Mouse (Mus musculus) thymus, adult 18-20 months (tissue): ENCODE measurements around the gene Prdm9.

ENCODE experiments used
- DNase-seq, 2 experiments: peaks; one replicate each; pipeline ENCODE4 v3.0.0; 2022; ENCODE audit warnings: mixed read lengths in 2 of 2

Prdm9 gene

GRCm38 (mm10) chr17:15526986-15527810 is 37.0 kb downstream of the Prdm9 start, which contains the start of gene Pdcd2:
Pdcd2 (minus strand) TSS chr17:15527301.
- peak; percentile 92 to 93 for DNase-seq

GRCm38 (mm10) chr17:15526304-15526703 is 37.9 kb downstream of the Prdm9 start:
- DNase-seq: no peak

DNA sequence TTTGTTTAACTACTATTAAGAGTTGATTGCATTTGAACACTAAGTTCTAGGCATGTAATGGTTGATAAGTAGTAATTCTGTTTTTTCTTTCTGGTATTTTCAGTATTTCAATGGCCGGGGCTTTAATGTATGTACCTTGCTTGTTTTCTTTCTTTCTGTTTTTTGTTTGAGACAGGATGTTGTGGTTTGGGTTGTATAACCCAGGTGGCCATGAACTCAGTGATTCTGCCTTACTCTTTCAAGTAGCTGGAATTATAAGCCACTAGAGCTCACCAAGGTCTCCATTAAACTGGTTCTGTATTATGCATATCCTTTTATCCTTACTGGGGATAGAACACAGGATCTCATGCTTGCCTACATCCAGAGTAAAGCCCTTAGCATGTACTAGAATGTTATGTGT is 45.4 kb downstream of the Prdm9 start:
- DNase-seq: no peak

- no peak for DNase-seq
Observed at GRCm38 (mm10) chr17:15518186-15518585, 46.0 kb downstream of the Prdm9 start.

- DNase-seq: no peak
Observed at GRCm38 (mm10) chr17:15517776-15518175, 46.4 kb downstream of the Prdm9 start.

DNA sequence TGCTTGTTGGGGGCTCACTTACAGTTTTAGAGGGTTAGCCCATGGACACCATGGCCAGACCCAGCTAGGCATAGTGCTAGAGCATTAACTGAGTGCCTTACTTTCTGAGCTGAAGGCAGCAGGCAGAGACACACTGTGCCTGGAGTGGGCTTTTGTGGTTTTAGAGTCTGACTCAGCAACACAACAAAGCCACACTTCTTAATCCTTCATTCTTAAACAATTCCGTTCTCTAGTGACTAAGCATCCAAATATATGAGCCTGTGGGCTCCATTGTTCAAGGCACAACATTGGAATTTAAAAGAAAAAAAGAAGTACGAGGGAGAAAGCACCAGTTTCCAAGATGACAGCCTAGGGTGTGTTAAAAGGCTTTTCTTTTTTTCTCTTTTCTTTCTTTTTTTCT is 53.5 kb downstream of the Prdm9 start:
- no peak for DNase-seq

DNA sequence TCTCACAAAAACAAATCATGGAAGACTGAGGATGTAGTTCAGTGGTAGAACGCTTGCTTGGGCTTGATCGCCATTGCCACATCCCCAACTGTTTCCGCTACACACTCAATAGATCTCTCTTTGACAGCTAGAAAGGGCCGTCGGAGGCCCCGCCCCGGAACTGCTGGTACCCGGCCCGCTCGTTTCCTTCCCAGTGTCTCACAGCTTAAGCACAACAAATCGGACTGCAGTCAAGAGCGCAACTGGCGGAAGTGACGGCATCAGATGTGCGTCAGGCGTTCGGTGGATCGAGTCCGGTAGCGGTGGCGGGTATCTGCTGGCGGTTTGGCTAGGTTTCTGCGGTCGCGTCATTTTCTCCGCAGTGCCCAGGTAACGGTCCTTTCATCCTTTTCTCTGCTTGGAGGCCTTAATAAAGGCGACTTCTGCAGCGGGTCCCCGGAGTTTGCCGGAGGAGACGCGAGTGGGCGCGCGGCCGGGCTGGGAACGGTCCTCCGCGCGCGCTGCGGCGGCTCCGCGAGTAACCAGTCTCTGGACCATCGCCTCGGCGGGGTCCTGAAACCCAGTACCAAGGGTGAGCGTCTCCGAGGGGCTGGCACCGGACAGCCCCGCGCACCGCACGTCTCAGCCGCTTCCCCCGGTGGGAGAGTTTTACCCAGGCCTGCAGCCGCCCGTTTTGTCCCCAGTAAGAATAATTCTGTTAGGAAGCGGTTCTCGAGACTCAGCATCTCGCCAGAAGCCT is 64.3 kb downstream of the Prdm9 start, which contains the start of the genes Psmb1 and Tbp:
Gene Psmb1, minus strand, starts transcription at position 96 of the 739 bp plus-strand sequence.
Gene Tbp, plus strand, starts transcription at position 233 of the 739 bp plus-strand sequence.
- peak; percentile 95 to 97 for DNase-seq

DNA sequence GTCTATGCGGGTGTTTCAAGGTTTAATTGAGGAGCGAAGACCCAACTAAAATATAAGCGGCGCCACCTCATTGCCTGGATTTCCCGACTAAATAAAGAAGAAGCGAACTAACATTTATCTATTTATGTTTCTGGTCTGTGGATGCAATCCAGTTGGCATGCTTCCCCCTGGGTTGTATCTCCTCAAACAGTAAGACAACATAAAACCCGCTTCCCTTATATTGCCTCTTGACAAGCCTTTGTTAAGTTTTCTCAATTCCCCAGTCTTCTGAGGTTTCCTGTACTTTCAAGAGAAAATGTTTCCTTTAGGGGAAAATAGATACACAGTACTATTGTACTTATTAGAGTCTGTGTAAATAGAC is 65.4 kb downstream of the Prdm9 start:
- no peak for DNase-seq

- peak; percentile 85 to 88 for DNase-seq
Observed at GRCm38 (mm10) chr17:15497882-15498752, 66.0 kb downstream of the Prdm9 start.
